Mouse (Mus musculus) heart, postnatal 0 days (tissue): ENCODE results near the gene Gm12166. TPM values are rescaled to one million over a fixed set of nuclear protein-coding genes. Genes with fewer than 3 reads are reported as not detected.
"Not testable (repeated sequence)": the region's sequence is repeated elsewhere in the genome, so short reads cannot be mapped to it uniquely, and the experiment has no call there.

Source experiments
- ATAC-seq: fragments of 200-750 bp; cut with Nextera tagmentation; 2 replicates; pipeline ENCODE4 v1.8.0; 2017; ENCODE audit warnings: low read depth, moderate number of reproducible peaks, moderate library complexity; ENCODE audit not compliant: insufficient read depth
- DNase-seq: peaks from one replicate; pipeline ENCODE4 v3.0.0-alpha.2; 2016; ENCODE audit warnings: low spot score
- H3K27ac ChIP-seq: fragments of 300-500 bp; sonication (generic); 2 replicates; pipeline ENCODE4 v1.5.1; 2014; ENCODE audit warnings: low read depth, mild to moderate bottlenecking
- H3K27me3 ChIP-seq: fragments of 300-500 bp; sonication (generic); 2 replicates; pipeline ENCODE4 v1.6.1; 2014; ENCODE audit warnings: low read length, mixed read lengths; ENCODE audit not compliant: control insufficient read depth, insufficient read depth
- H3K36me3 ChIP-seq: fragments of 300-500 bp; sonication (generic); replicated peaks from 2 replicates; pipeline ENCODE4 v1.6.1; 2014; ENCODE audit warnings: low read length, mixed read lengths; ENCODE audit not compliant: control insufficient read depth, insufficient read depth
- H3K4me1 ChIP-seq: fragments of 300-500 bp; sonication (generic); 2 replicates; pipeline ENCODE4 v1.6.1; 2014; ENCODE audit warnings: antibody characterized with exemption; ENCODE audit not compliant: control insufficient read depth, insufficient read depth
- H3K4me2 ChIP-seq: fragments of 300-500 bp; sonication (generic); 2 replicates; pipeline ENCODE4 v1.6.1; 2014; ENCODE audit warnings: low read depth, mild to moderate bottlenecking, low read length, moderate library complexity
- H3K4me3 ChIP-seq: fragments of 300-500 bp; sonication (generic); 2 replicates; pipeline ENCODE4 v1.5.1; 2014; ENCODE audit warnings: low read depth, low read length
- H3K9ac ChIP-seq: fragments of 300-500 bp; sonication (generic); replicated peaks from 2 replicates; pipeline ENCODE4 v1.6.1; 2014; ENCODE audit warnings: low read depth, low read length, mixed read lengths
- H3K9me3 ChIP-seq: fragments of 300-500 bp; sonication (generic); replicated peaks from 2 replicates; pipeline ENCODE4 v1.6.1; 2016; ENCODE audit warnings: low read length; ENCODE audit not compliant: control insufficient read depth
- CTCF ChIP-seq: IDR thresholded peaks from 2 replicates; pipeline ENCODE4 v1.5.1; 2016; ENCODE audit warnings: antibody characterized with exemption, control low read depth, low read depth
- EP300 ChIP-seq: IDR thresholded peaks from 2 replicates; pipeline ENCODE4 v1.6.1; 2016; ENCODE audit warnings: antibody characterized with exemption, low read depth
- WGBS: fragments of 180-500 bp; shearing (Covaris S2); extraction: QIAGEN DNeasy Blood & Tissue Kit; methylation state at CpG from one replicate; pipeline ENCODE4 v1.1.7; 2014; 5-methylcytosine and 5-hydroxymethylcytosine counted together
- polyA plus RNA-seq: library from polyadenylated mRNA; unstranded; fragments of >200 nt; fragmentation: Nextera tagmentation; extraction: Ambion mirVana; gene quantifications from 2 replicates; pipeline ENCODE4 v1.2.1, GENCODE M21; 2015
- total RNA-seq: library from RNA; depleted of rRNA; stranded (reverse); fragments of >200 nt; gene quantifications from 2 replicates; pipeline ENCODE4 v1.2.3, GENCODE M21; 2014; ENCODE audit warnings: low replicate concordance; rRNA removed

Gm12166 gene
- 1.8 and 2.8 TPM in 2 replicates for total RNA-seq
- polyA plus RNA-seq = 3.6 and 3.9 TPM in 2 replicates

- DNase-seq = peak; percentile 79
- H3K4me1 ChIP-seq = peaks cover 10% of the 10 kb centered on the region; the same call in 1 of the 2 replicates
- 14% methylated on average over 19 of the region's 19 CpGs for WGBS
Measured at GRCm38 (mm10) chr11:46052105-46052659, at the start of gene Gm12166. Gene Gm12166, minus strand, starts transcription at chr11:46052321.

GRCm38 (mm10) chr11:46097062-46097461, 44.9 kb upstream of the Gm12166 start:
- no peak for TF ChIP-seq CTCF
- DNase-seq = no peak
- 33% methylated on average over 3 of the region's 3 CpGs for WGBS
- H3K4me3 ChIP-seq = no peak overlapping the region
- H3K9me3 ChIP-seq = no peaks in the 10 kb centered on the region
- peak overlapping the region; percentile 39; the same call in 1 of the 2 replicates for H3K27ac ChIP-seq
- no peak for ATAC-seq
- H3K27me3 ChIP-seq = no peaks in the 10 kb centered on the region
- H3K4me1 ChIP-seq = peaks cover 22% of the 10 kb centered on the region
- peaks cover 56% of the 10 kb centered on the region for H3K36me3 ChIP-seq
- no peak overlapping the region for H3K9ac ChIP-seq
- no peak overlapping the region for H3K4me2 ChIP-seq

More at GRCm38 (mm10) chr11:46052105-46052659, at the start of gene Gm12166:
- H3K9me3 ChIP-seq, H3K27me3 ChIP-seq, H3K36me3 ChIP-seq, H3K27ac ChIP-seq, H3K9ac ChIP-seq: not testable (repeated sequence)
- H3K4me2 ChIP-seq = peak within 1 kb of the TSS; percentile 43
- TF ChIP-seq CTCF = peak; percentile 77
- ATAC-seq = peak; percentile 45
- peak within 1 kb of the TSS; percentile 29; the same call in 1 of the 2 replicates for H3K4me3 ChIP-seq

GRCm38 (mm10) chr11:46096265-46096649, 44.1 kb upstream of the Gm12166 start:
- DNase-seq = no peak
- ATAC-seq = no peak
- H3K4me1 ChIP-seq = peaks cover 30% of the 10 kb centered on the region
- H3K27ac ChIP-seq = peak overlapping the region; percentile 65
- no peaks in the 10 kb centered on the region for H3K27me3 ChIP-seq
- H3K4me2 ChIP-seq = no peak overlapping the region
- no peak overlapping the region for H3K9ac ChIP-seq
- no peaks in the 10 kb centered on the region for H3K9me3 ChIP-seq
- no peak for TF ChIP-seq CTCF
- TF ChIP-seq EP300 = no peak
- no peak overlapping the region for H3K4me3 ChIP-seq
- H3K36me3 ChIP-seq = peaks cover 48% of the 10 kb centered on the region
- 82% methylated on average over 6 of the region's 6 CpGs for WGBS

GRCm38 (mm10) chr11:46095477-46096264, 43.5 kb upstream of the Gm12166 start:
- peaks cover 36% of the 10 kb centered on the region for H3K4me1 ChIP-seq
- H3K4me3 ChIP-seq = no peak overlapping the region
- H3K27me3 ChIP-seq = no peaks in the 10 kb centered on the region
- peak; percentile 59 for ATAC-seq
- H3K9ac ChIP-seq = no peak overlapping the region
- TF ChIP-seq CTCF = no peak
- TF ChIP-seq EP300 = no peak
- H3K36me3 ChIP-seq = peaks cover 43% of the 10 kb centered on the region
- H3K4me2 ChIP-seq = no peak overlapping the region
- WGBS = 59% methylated on average over 9 of the region's 9 CpGs
- H3K9me3 ChIP-seq = no peaks in the 10 kb centered on the region
- DNase-seq = no peak
- H3K27ac ChIP-seq = peak overlapping the region; percentile 65

GRCm38 (mm10) chr11:46092121-46092520, 40.0 kb upstream of the Gm12166 start:
- H3K27ac ChIP-seq = peak overlapping the region; percentile 68
- TF ChIP-seq EP300 = no peak
- no peak for TF ChIP-seq CTCF
- H3K4me2 ChIP-seq = no peak overlapping the region
- H3K4me3 ChIP-seq = no peak overlapping the region
- peaks cover 17% of the 10 kb centered on the region for H3K36me3 ChIP-seq
- H3K4me1 ChIP-seq = peaks cover 64% of the 10 kb centered on the region
- no peak overlapping the region for H3K9ac ChIP-seq
- DNase-seq (no peak), ATAC-seq (no peak)
- WGBS = 53% methylated on average over 4 of the region's 4 CpGs
- H3K27me3 ChIP-seq = no peaks in the 10 kb centered on the region
- no peaks in the 10 kb centered on the region for H3K9me3 ChIP-seq
